Mouse (Mus musculus): ENCODE results near the gene Olfr734. TPM values are rescaled to one million over a fixed set of nuclear protein-coding genes. Genes with fewer than 3 reads are reported as not detected.

Olfr734 gene
- polyA plus RNA-seq, 1 experiment, result not detected

DNA sequence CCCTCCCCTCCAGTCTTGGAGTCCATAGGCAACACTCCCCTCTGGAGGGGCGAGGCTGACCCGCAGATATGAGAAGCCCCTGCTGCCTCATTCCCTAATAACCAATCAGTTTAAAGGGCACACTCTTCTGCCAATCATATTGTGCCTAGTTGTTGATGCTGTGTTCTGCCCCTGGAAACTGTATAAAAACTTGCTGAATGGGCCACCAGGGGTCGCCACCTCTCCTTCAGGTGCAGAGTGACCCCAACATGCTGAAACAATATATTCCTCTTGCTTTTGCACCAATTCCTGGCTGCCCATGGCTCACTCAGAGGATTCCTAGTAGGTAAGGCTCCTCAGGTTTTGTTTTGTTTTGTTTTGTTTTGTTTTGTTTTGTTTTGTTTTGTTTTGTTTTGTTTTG is 25.9 kb upstream of the Olfr734 start:
- Histone ChIP-seq H3K36me3 (ENCODE audit: control insufficient read depth, insufficient read depth) (no peaks in the 10 kb centered on the region), H3K4me3 (ENCODE audit: insufficient read depth, poor library complexity, severe bottlenecking) (no peak overlapping the region), H3K27me3 (ENCODE audit: control insufficient read depth, insufficient read depth, insufficient read length) (no peaks in the 10 kb centered on the region), H3ac (ENCODE audit: control insufficient read depth, insufficient read length, low read depth) (no peak overlapping the region), H3K79me2 (ENCODE audit: control insufficient read depth, insufficient read depth) (no peaks in the 10 kb centered on the region), H3K79me3 (ENCODE audit: low read depth) (no peaks in the 10 kb centered on the region)
- TF ChIP-seq CTCF (IDR thresholded peaks at IDR 0.05; ENCODE audit: control insufficient read depth, insufficient read depth, insufficient read length), result no peak
- TF ChIP-seq MYOD1 (IDR thresholded peaks at IDR 0.05; ENCODE audit: control insufficient read depth, insufficient read length, low read depth), result no peak
- no peak for TF ChIP-seq USF1 (IDR thresholded peaks at IDR 0.05; ENCODE audit: low read depth)
- no peak for TF ChIP-seq MAX (IDR thresholded peaks at IDR 0.05)
- no peak for TF ChIP-seq MYOG (IDR thresholded peaks at IDR 0.05; ENCODE audit: control insufficient read depth, extremely low read depth, insufficient read length)
- no peak for TF ChIP-seq CEBPB (IDR thresholded peaks at IDR 0.05; ENCODE audit: low read depth)
- TF ChIP-seq FOSL1 (IDR thresholded peaks at IDR 0.05; ENCODE audit: insufficient read depth, low read length, poor library complexity, severe bottlenecking), result no peak

GRCm38 (mm10) chr14:50348796-50349195 is 22.2 kb upstream of the Olfr734 start, which contains the start of gene Olfr735:
TSS of gene Olfr735 (minus strand) at chr14:50348872.
- Histone ChIP-seq H3ac (ENCODE audit: control insufficient read depth, insufficient read length, low read depth) (no peak within 1 kb of the TSS), H3K36me3 (ENCODE audit: control insufficient read depth, insufficient read depth) (no peaks in the 10 kb centered on the region), H3K4me3 (ENCODE audit: insufficient read depth, poor library complexity, severe bottlenecking) (no peak within 1 kb of the TSS), H3K79me3 (ENCODE audit: low read depth) (no peaks in the 10 kb centered on the region), H3K27me3 (ENCODE audit: control insufficient read depth, insufficient read depth, insufficient read length) (no peaks in the 10 kb centered on the region), H3K79me2 (ENCODE audit: control insufficient read depth, insufficient read depth) (no peaks in the 10 kb centered on the region)
- TF ChIP-seq USF1 (IDR thresholded peaks at IDR 0.05; ENCODE audit: low read depth) (no peak), CTCF (IDR thresholded peaks at IDR 0.05; ENCODE audit: control insufficient read depth, insufficient read depth, insufficient read length) (no peak), FOSL1 (IDR thresholded peaks at IDR 0.05; ENCODE audit: insufficient read depth, low read length, poor library complexity, severe bottlenecking) (no peak), MYOG (IDR thresholded peaks at IDR 0.05; ENCODE audit: control insufficient read depth, extremely low read depth, insufficient read length) (no peak), CEBPB (IDR thresholded peaks at IDR 0.05; ENCODE audit: low read depth) (no peak), MYOD1 (IDR thresholded peaks at IDR 0.05; ENCODE audit: control insufficient read depth, insufficient read length, low read depth) (no peak), MAX (IDR thresholded peaks at IDR 0.05) (no peak)

GRCm38 (mm10) chr14:50301422-50301821 is 25.1 kb downstream of the Olfr734 start, which contains the start of gene Olfr733:
TSS of gene Olfr733 (minus strand) at chr14:50301522.
- Histone ChIP-seq H3K27me3 (ENCODE audit: control insufficient read depth, insufficient read depth, insufficient read length) (no peaks in the 10 kb centered on the region), H3K4me3 (ENCODE audit: insufficient read depth, poor library complexity, severe bottlenecking) (no peak within 1 kb of the TSS), H3K79me2 (ENCODE audit: control insufficient read depth, insufficient read depth) (no peaks in the 10 kb centered on the region), H3K36me3 (ENCODE audit: control insufficient read depth, insufficient read depth) (no peaks in the 10 kb centered on the region), H3K79me3 (ENCODE audit: low read depth) (no peaks in the 10 kb centered on the region), H3ac (ENCODE audit: control insufficient read depth, insufficient read length, low read depth) (no peak within 1 kb of the TSS)
- TF ChIP-seq CEBPB (IDR thresholded peaks at IDR 0.05; ENCODE audit: low read depth) (no peak), USF1 (IDR thresholded peaks at IDR 0.05; ENCODE audit: low read depth) (no peak), MAX (IDR thresholded peaks at IDR 0.05) (no peak), MYOG (IDR thresholded peaks at IDR 0.05; ENCODE audit: control insufficient read depth, extremely low read depth, insufficient read length) (no peak), FOSL1 (IDR thresholded peaks at IDR 0.05; ENCODE audit: insufficient read depth, low read length, poor library complexity, severe bottlenecking) (no peak), CTCF (IDR thresholded peaks at IDR 0.05; ENCODE audit: control insufficient read depth, insufficient read depth, insufficient read length) (no peak), MYOD1 (IDR thresholded peaks at IDR 0.05; ENCODE audit: control insufficient read depth, insufficient read length, low read depth) (no peak)

DNA sequence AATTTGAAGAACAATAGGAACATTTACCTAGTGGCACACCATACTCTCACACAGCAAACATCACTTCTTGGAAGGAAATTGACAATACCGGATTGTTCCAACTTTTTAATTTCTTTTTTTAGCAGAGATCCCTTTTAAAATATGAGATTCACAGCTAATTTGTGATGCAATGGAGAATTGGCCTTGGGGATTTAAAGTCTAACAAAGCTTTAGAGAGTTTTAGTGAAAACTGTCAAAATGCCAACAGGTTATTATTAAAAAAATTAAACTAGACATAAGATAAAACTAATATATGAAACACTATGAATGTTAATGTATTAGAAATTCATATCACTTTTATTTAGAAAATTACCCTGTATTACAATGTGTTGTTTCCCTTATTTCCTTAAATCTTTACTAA is 42.5 kb downstream of the Olfr734 start, which contains the start of gene Olfr732:
TSS of gene Olfr732 (minus strand) at position 101 of the 400 bp plus-strand sequence.
- no peaks in the 10 kb centered on the region for H3K79me3 ChIP-seq (ENCODE audit: low read depth)
- no peak within 1 kb of the TSS for H3ac ChIP-seq (ENCODE audit: control insufficient read depth, insufficient read length, low read depth)
- H3K4me3 ChIP-seq (ENCODE audit: insufficient read depth, poor library complexity, severe bottlenecking), result no peak within 1 kb of the TSS
- no peaks in the 10 kb centered on the region for H3K79me2 ChIP-seq (ENCODE audit: control insufficient read depth, insufficient read depth)
- no peaks in the 10 kb centered on the region for H3K36me3 ChIP-seq (ENCODE audit: control insufficient read depth, insufficient read depth)
- no peak for TF ChIP-seq FOSL1 (IDR thresholded peaks at IDR 0.05; ENCODE audit: insufficient read depth, low read length, poor library complexity, severe bottlenecking)
- no peak for TF ChIP-seq CEBPB (IDR thresholded peaks at IDR 0.05; ENCODE audit: low read depth)
- no peak for TF ChIP-seq USF1 (IDR thresholded peaks at IDR 0.05; ENCODE audit: low read depth)
- no peak for TF ChIP-seq MYOG (IDR thresholded peaks at IDR 0.05; ENCODE audit: control insufficient read depth, extremely low read depth, insufficient read length)
- no peak for TF ChIP-seq MYOD1 (IDR thresholded peaks at IDR 0.05; ENCODE audit: control insufficient read depth, insufficient read length, low read depth)
- no peak for TF ChIP-seq CTCF (IDR thresholded peaks at IDR 0.05; ENCODE audit: control insufficient read depth, insufficient read depth, insufficient read length)
- no peak for TF ChIP-seq MAX (IDR thresholded peaks at IDR 0.05)
- H3K27me3 ChIP-seq (ENCODE audit: control insufficient read depth, insufficient read depth, insufficient read length), result no peaks in the 10 kb centered on the region

Other genes starting within 250 kb of the Olfr734 start
- gene Olfr726, start 235.8 kb downstream of the Olfr734 start, polyA plus RNA-seq (2012; fragmentation: generic; extraction: Trizol), result not detected
- not detected for gene Olfr727, start 203.6 kb downstream of the Olfr734 start, polyA plus RNA-seq (2012; fragmentation: generic; extraction: Trizol)
- not detected for gene Olfr728, start 184.1 kb downstream of the Olfr734 start, polyA plus RNA-seq (2012; fragmentation: generic; extraction: Trizol)
- gene Olfr729, start 173.9 kb downstream of the Olfr734 start, polyA plus RNA-seq (2012; fragmentation: generic; extraction: Trizol), result not detected
- gene Olfr730, start 138.6 kb downstream of the Olfr734 start, polyA plus RNA-seq (2012; fragmentation: generic; extraction: Trizol), result not detected
- gene Olfr731, start 84.9 kb downstream of the Olfr734 start, polyA plus RNA-seq (2012; fragmentation: generic; extraction: Trizol), result not detected
- gene Olfr732, start 42.6 kb downstream of the Olfr734 start, polyA plus RNA-seq (2012; fragmentation: generic; extraction: Trizol), result not detected
- not detected for gene Olfr733, start 25.2 kb downstream of the Olfr734 start, polyA plus RNA-seq (2012; fragmentation: generic; extraction: Trizol)
- not detected for gene Olfr735, start 22.1 kb upstream of the Olfr734 start, polyA plus RNA-seq (2012; fragmentation: generic; extraction: Trizol)
- gene Tlr11, start 31.2 kb upstream of the Olfr734 start, polyA plus RNA-seq (2012; fragmentation: generic; extraction: Trizol), result not detected
- gene Olfr736, start 54.4 kb upstream of the Olfr734 start, polyA plus RNA-seq (2012; fragmentation: generic; extraction: Trizol), result not detected
- not detected for gene Olfr738, start 80.8 kb upstream of the Olfr734 start, polyA plus RNA-seq (2012; fragmentation: generic; extraction: Trizol)
- not detected for gene Olfr739, start 91.9 kb upstream of the Olfr734 start, polyA plus RNA-seq (2012; fragmentation: generic; extraction: Trizol)
- gene Olfr740, start 118.8 kb upstream of the Olfr734 start, polyA plus RNA-seq (2012; fragmentation: generic; extraction: Trizol), result not detected
- not detected for gene Olfr741, start 146.0 kb upstream of the Olfr734 start, polyA plus RNA-seq (2012; fragmentation: generic; extraction: Trizol)
- not detected for gene Olfr742, start 176.8 kb upstream of the Olfr734 start, polyA plus RNA-seq (2012; fragmentation: generic; extraction: Trizol)
- gene Olfr743, start 195.1 kb upstream of the Olfr734 start, polyA plus RNA-seq (2012; fragmentation: generic; extraction: Trizol), result not detected